Mouse (Mus musculus) bone marrow, adult 2 months (tissue): ENCODE data around the gene Xkrx.

Experiments
- CTCF ChIP-seq: fragments of 200-500 bp; IDR thresholded peaks from 2 replicates; pipeline ENCODE4 v1.5.1; 2011; ENCODE audit warnings: low read length, control low read depth; ENCODE audit not compliant: control insufficient read depth, insufficient read depth
- POLR2A ChIP-seq: fragments of 200-500 bp; IDR thresholded peaks from 2 replicates; pipeline ENCODE4 v1.6.1; 2011; ENCODE audit warnings: low read depth, mild to moderate bottlenecking, control low read depth, low read length, borderline replicate concordance; ENCODE audit not compliant: control insufficient read depth

GRCm38 (mm10) chrX:134160442-134160841 is 1.4 kb downstream of the Xkrx start:
- TF ChIP-seq CTCF (no peak), POLR2A (no peak)
